Mouse (Mus musculus) stomach, embryonic 14.5 days (tissue): ENCODE data around the gene Syt14. TPM values are rescaled to one million over a fixed set of nuclear protein-coding genes. Genes with fewer than 3 reads are reported as not detected.

Experiments
- ATAC-seq: fragments of 200-750 bp; cut with Nextera tagmentation; 2 replicates; pipeline ENCODE4 v1.8.0; 2017; ENCODE audit warnings: low read depth, moderate TSS enrichment; ENCODE audit not compliant: insufficient number of reproducible peaks, insufficient read depth, low FRiP score
- H3K27ac ChIP-seq: fragments of 300-500 bp; sonication (generic); 2 replicates; pipeline ENCODE4 v1.5.1; 2014; ENCODE audit warnings: mild to moderate bottlenecking, low read length, moderate library complexity, mixed read lengths
- H3K27me3 ChIP-seq: fragments of 300-500 bp; sonication (generic); 2 replicates; pipeline ENCODE4 v1.6.1; 2014; ENCODE audit warnings: low read length, control low read depth, mixed read lengths; ENCODE audit not compliant: control insufficient read depth, insufficient read depth
- H3K36me3 ChIP-seq: fragments of 300-500 bp; sonication (generic); 2 replicates; pipeline ENCODE4 v1.6.1; 2014; ENCODE audit warnings: mild to moderate bottlenecking, control low read depth, low read length, moderate library complexity, mixed read lengths; ENCODE audit not compliant: control insufficient read depth, insufficient read depth
- H3K4me1 ChIP-seq: fragments of 300-500 bp; sonication (generic); 2 replicates; pipeline ENCODE4 v1.6.1; 2014; ENCODE audit warnings: low read length, control low read depth, mixed read lengths; ENCODE audit not compliant: control insufficient read depth, insufficient read depth
- H3K4me2 ChIP-seq: fragments of 300-500 bp; sonication (generic); replicated peaks from 2 replicates; pipeline ENCODE4 v1.6.1; 2014; ENCODE audit warnings: low read depth, low read length, control low read depth
- H3K4me3 ChIP-seq: fragments of 300-500 bp; sonication (generic); 2 replicates; pipeline ENCODE4 v1.5.1; 2014; ENCODE audit warnings: low read depth, low read length, control low read depth
- H3K9ac ChIP-seq: fragments of 300-500 bp; sonication (generic); replicated peaks from 2 replicates; pipeline ENCODE4 v1.6.1; 2014; ENCODE audit warnings: low read depth, mild to moderate bottlenecking, control low read depth, low read length, moderate library complexity, mixed read lengths
- H3K9me3 ChIP-seq: fragments of 300-500 bp; sonication (generic); 2 replicates; pipeline ENCODE4 v1.6.1; 2016; ENCODE audit warnings: low read depth, low read length, control low read depth; ENCODE audit not compliant: control insufficient read depth
- WGBS: fragments of 180-500 bp; shearing (Covaris S2); extraction: QIAGEN DNeasy Blood & Tissue Kit; methylation state at CpG from one replicate; pipeline ENCODE4 v1.1.7; 2014; 5-methylcytosine and 5-hydroxymethylcytosine counted together
- polyA plus RNA-seq: library from polyadenylated mRNA; unstranded; fragments of >200 nt; fragmentation: Nextera tagmentation; extraction: Ambion mirVana; gene quantifications from 2 replicates; pipeline ENCODE4 v1.2.1, GENCODE M21; 2014

Syt14 gene
- polyA plus RNA-seq, 1 experiment from 2014 or later = 5.2 TPM

DNA sequence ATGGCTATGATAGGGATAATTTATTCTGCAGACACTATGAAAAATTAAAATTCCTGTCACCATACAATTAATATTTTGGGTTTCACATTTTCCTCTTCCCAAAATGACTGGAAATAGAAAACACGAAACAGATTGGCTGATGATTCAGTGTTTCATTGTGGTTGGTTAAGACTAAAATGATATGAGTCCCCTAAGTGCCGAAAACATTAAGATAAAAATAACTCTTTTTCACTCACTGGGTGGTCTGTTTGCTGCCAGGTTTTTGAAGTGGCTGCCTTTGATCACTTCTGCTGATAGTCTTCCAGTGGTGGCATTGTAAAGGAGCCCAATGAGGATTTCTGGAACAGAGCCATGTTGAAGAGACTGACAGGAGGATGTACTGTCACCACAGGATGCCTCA is 134.1 kb downstream of the Syt14 start:
- 70% methylated on average over 2 of the region's 2 CpGs for whole genome bisulfite sequencing
- H3K9ac ChIP-seq = no peak overlapping the region
- no peaks in the 10 kb centered on the region for H3K27me3 ChIP-seq
- no peak for ATAC-seq
- no peaks in the 10 kb centered on the region for H3K36me3 ChIP-seq
- H3K9me3 ChIP-seq = no peaks in the 10 kb centered on the region
- H3K4me1 ChIP-seq = no peaks in the 10 kb centered on the region
- H3K4me3 ChIP-seq = no peak overlapping the region
- H3K4me2 ChIP-seq = no peak overlapping the region
- H3K27ac ChIP-seq = no peak overlapping the region

DNA sequence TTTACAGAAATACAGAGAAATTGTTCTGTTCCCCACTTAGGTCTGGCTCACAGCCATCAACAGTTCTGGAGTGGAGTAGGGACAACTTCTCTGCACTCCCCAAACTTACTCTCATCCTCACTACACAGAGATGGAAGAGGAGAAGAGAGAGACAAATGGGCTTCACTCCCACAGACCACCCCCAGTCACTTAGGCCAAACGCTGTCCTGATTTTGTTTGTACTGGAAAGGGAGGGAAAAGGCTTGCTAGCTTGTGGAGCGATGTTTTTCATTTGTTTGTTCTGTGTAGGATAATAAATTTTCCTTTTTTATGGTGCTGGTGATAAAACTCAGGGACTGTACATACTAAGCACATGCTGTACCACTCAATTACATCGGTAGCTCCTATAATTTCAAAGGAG is 134.7 kb downstream of the Syt14 start:
- Histone ChIP-seq H3K9me3 (no peaks in the 10 kb centered on the region), H3K9ac (no peak overlapping the region), H3K27ac (no peak overlapping the region), H3K4me3 (no peak overlapping the region), H3K4me1 (no peaks in the 10 kb centered on the region), H3K4me2 (no peak overlapping the region), H3K27me3 (no peaks in the 10 kb centered on the region), H3K36me3 (no peaks in the 10 kb centered on the region)
- ATAC-seq = no peak
- WGBS = 44% methylated on average over 3 of the region's 3 CpGs

GRCm38 (mm10) chr1:192898742-192899141 is 136.8 kb downstream of the Syt14 start:
- Histone ChIP-seq H3K9me3 (no peaks in the 10 kb centered on the region), H3K9ac (no peak overlapping the region), H3K27ac (no peak overlapping the region), H3K4me1 (no peaks in the 10 kb centered on the region), H3K36me3 (no peaks in the 10 kb centered on the region), H3K27me3 (no peaks in the 10 kb centered on the region), H3K4me3 (no peak overlapping the region), H3K4me2 (no peak overlapping the region)
- ATAC-seq = no peak
- 69% methylated on average over 2 of the region's 2 CpGs for WGBS

- Histone ChIP-seq H3K9ac (no peak overlapping the region), H3K27me3 (no peaks in the 10 kb centered on the region), H3K9me3 (no peaks in the 10 kb centered on the region), H3K4me2 (no peak overlapping the region), H3K27ac (no peak overlapping the region), H3K4me1 (no peaks in the 10 kb centered on the region), H3K4me3 (no peak overlapping the region), H3K36me3 (no peaks in the 10 kb centered on the region)
- ATAC-seq = no peak
- 78% methylated on average over 10 of the region's 10 CpGs for WGBS
These were observed 138.4 kb downstream of the Syt14 start for GRCm38 (mm10) chr1:192897218-192897617.

- WGBS = 91% methylated on average over 3 of the region's 3 CpGs
- H3K4me3 ChIP-seq = no peak overlapping the region
- H3K4me2 ChIP-seq = no peak overlapping the region
- H3K36me3 ChIP-seq = no peaks in the 10 kb centered on the region
- no peaks in the 10 kb centered on the region for H3K9me3 ChIP-seq
- H3K27me3 ChIP-seq = no peaks in the 10 kb centered on the region
- no peak overlapping the region for H3K27ac ChIP-seq
- H3K9ac ChIP-seq = no peak overlapping the region
- H3K4me1 ChIP-seq = no peaks in the 10 kb centered on the region
- no peak for ATAC-seq
These were observed 139.5 kb downstream of the Syt14 start for GRCm38 (mm10) chr1:192896076-192896475.

GRCm38 (mm10) chr1:192890716-192891115 is 144.9 kb downstream of the Syt14 start:
- Histone ChIP-seq H3K36me3 (no peaks in the 10 kb centered on the region), H3K4me1 (no peaks in the 10 kb centered on the region), H3K4me3 (no peak overlapping the region), H3K9me3 (no peaks in the 10 kb centered on the region), H3K27ac (no peak overlapping the region), H3K27me3 (no peaks in the 10 kb centered on the region), H3K9ac (no peak overlapping the region), H3K4me2 (no peak overlapping the region)
- 70% methylated on average over 3 of the region's 3 CpGs for WGBS
- no peak for ATAC-seq

DNA sequence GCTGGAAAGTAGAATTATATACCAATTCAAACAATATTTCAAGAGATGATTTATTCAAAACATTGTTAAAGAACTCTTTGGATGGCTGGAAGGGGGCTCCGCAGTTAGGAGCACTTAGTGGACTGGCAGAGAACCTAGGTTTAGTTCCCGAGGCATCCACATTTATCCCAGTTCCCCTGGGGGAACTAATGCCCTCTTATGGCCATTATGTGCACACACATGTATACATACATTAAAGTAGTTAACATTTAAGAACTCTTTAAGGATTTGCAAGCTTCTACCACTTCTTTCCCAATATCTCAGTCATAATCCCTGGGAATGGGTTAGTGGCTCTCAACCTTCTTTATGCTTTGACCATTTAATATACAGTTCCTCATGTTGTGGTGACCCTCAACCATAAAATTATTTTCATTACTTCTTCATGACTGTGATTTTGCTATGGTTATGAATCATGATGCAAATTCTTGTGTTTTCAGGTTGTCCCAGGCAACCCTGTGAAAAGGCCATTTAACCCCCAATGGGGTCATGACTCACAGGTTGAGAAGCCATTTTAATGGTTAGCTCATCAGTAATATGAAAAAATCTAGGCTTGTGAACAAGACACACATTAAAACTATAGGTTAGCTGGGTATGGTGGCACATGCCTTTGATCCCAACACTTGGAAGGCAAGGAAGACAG is 152.8 kb downstream of the Syt14 start:
- Histone ChIP-seq H3K9me3 (no peaks in the 10 kb centered on the region), H3K4me1 (no peaks in the 10 kb centered on the region), H3K36me3 (no peaks in the 10 kb centered on the region), H3K27me3 (no peaks in the 10 kb centered on the region), H3K4me3 (no peak overlapping the region), H3K4me2 (no peak overlapping the region), H3K9ac (no peak overlapping the region), H3K27ac (no peak overlapping the region)
- 64% methylated on average over 2 of the region's 2 CpGs for WGBS
- no peak for ATAC-seq

- Histone ChIP-seq H3K4me3 (no peak overlapping the region), H3K27ac (no peak overlapping the region), H3K9ac (no peak overlapping the region), H3K9me3 (no peaks in the 10 kb centered on the region), H3K27me3 (no peaks in the 10 kb centered on the region), H3K4me1 (no peaks in the 10 kb centered on the region), H3K4me2 (no peak overlapping the region), H3K36me3 (no peaks in the 10 kb centered on the region)
- ATAC-seq = no peak
- 75% methylated on average over 4 of the region's 4 CpGs for WGBS
These were observed 155.4 kb downstream of the Syt14 start for GRCm38 (mm10) chr1:192880130-192880529.

GRCm38 (mm10) chr1:192879086-192879580 is 156.4 kb downstream of the Syt14 start:
- ATAC-seq = no peak
- 79% methylated on average over 7 of the region's 7 CpGs for WGBS
- no peaks in the 10 kb centered on the region for H3K36me3 ChIP-seq
- H3K4me3 ChIP-seq = no peak overlapping the region
- H3K4me1 ChIP-seq = no peaks in the 10 kb centered on the region
- no peak overlapping the region for H3K9ac ChIP-seq
- no peaks in the 10 kb centered on the region for H3K27me3 ChIP-seq
- H3K4me2 ChIP-seq = no peak overlapping the region
- H3K9me3 ChIP-seq = no peaks in the 10 kb centered on the region
- H3K27ac ChIP-seq = no peak overlapping the region
